8 mouse cellular contexts compared by ENCODE assay signal in genomic region chr15:100870001-100870774, GRCm38 (mm10). TPM values are rescaled to one million over a fixed set of nuclear protein-coding genes. Genes with fewer than 3 reads are reported as not detected.
A peak's percentile ranks its signal among the peaks of the same experiment; 100 is the strongest.
DNase-seq lines count a peak whose midpoint lies in the region; ATAC-seq lines count a peak whose summit lies in the region.

No protein-coding gene starts in this region.

- ATAC-seq in CD4-positive, CD25-positive, alpha-beta regulatory T cell, adult 4 months = no peak
- peak; percentile 86 for ATAC-seq in intestine, embryonic 14.5 days (replicated peaks; ENCODE audit: low FRiP score, low TSS enrichment, low read depth)
- peak; percentile 74 for ATAC-seq in midbrain, embryonic 14.5 days (ENCODE audit: low FRiP score, low TSS enrichment)
- ATAC-seq in stomach, embryonic 14.5 days (ENCODE audit: insufficient number of reproducible peaks, insufficient read depth, low FRiP score, low read depth) = peak; percentile 67; the same call in 1 of the 2 replicates

- peak overlapping the region; percentile 62 for H3K4me3 ChIP-seq in intestine, embryonic 14.5 days (ENCODE audit: low read depth, low read length)
- peak overlapping the region; percentile 81 for H3K4me3 ChIP-seq in limb, embryonic 10.5 days
- H3K4me3 ChIP-seq in midbrain, embryonic 14.5 days (replicated peaks; ENCODE audit: low read depth, low read length) = peak overlapping the region; percentile 46
- peak overlapping the region; percentile 51 for H3K4me3 ChIP-seq in stomach, embryonic 14.5 days (ENCODE audit: low read depth, low read length)

- peak; percentile 66 for DNase-seq in CD4-positive, CD25-positive, alpha-beta regulatory T cell, adult 2 months (ENCODE audit: low read depth, low spot score)
- peak; percentile 92 for DNase-seq in cerebellum, postnatal 10 days
- DNase-seq in frontal cortex, postnatal 10 days (ENCODE audit: low spot score in 2 of 2) = peak; percentile 57 to 70
- DNase-seq in intestine, embryonic 14.5 days (ENCODE audit: low spot score) = peak; percentile 83
- DNase-seq in limb, embryonic 10.5 days (ENCODE audit: low spot score) = peak; percentile 84
- peak; percentile 90 for DNase-seq in midbrain, embryonic 14.5 days

- H3K4me1 ChIP-seq in intestine, embryonic 14.5 days (replicated peaks; ENCODE audit: control insufficient read depth, insufficient read depth, low read length) = peaks cover 6% of the 10 kb centered on the region; the same call in 1 of the 2 replicates
- H3K4me1 ChIP-seq in limb, embryonic 10.5 days = peaks cover 21% of the 10 kb centered on the region
- H3K4me1 ChIP-seq in midbrain, embryonic 14.5 days (ENCODE audit: control insufficient read depth, insufficient read depth, low read length) = peaks cover 26% of the 10 kb centered on the region
- peaks cover 12% of the 10 kb centered on the region for H3K4me1 ChIP-seq in stomach, embryonic 14.5 days (ENCODE audit: control insufficient read depth, insufficient read depth, low read length)

- H3K9me3 ChIP-seq in intestine, embryonic 14.5 days (ENCODE audit: control insufficient read depth, low read length) = no peaks in the 10 kb centered on the region
- H3K9me3 ChIP-seq in limb, embryonic 10.5 days (replicated peaks) = no peaks in the 10 kb centered on the region
- no peaks in the 10 kb centered on the region for H3K9me3 ChIP-seq in midbrain, embryonic 14.5 days (ENCODE audit: control insufficient read depth, low read length)
- no peaks in the 10 kb centered on the region for H3K9me3 ChIP-seq in stomach, embryonic 14.5 days (ENCODE audit: control insufficient read depth, low read depth, low read length)

- H3K27ac ChIP-seq in intestine, embryonic 14.5 days (ENCODE audit: low read depth) = no peak overlapping the region
- H3K27ac ChIP-seq in limb, embryonic 10.5 days = no peak overlapping the region; the same call in 1 of the 2 replicates
- H3K27ac ChIP-seq in midbrain, embryonic 14.5 days (replicated peaks; ENCODE audit: low read depth, low read length) = peak overlapping the region; percentile 87
- no peak overlapping the region for H3K27ac ChIP-seq in stomach, embryonic 14.5 days (ENCODE audit: low read length)

- 2% methylated on average over 56 of the region's 66 CpGs for WGBS in intestine, embryonic 14.5 days
- 9% methylated on average over 66 of the region's 66 CpGs for whole genome bisulfite sequencing in limb, embryonic 10.5 days
- WGBS in midbrain, embryonic 14.5 days = 2% methylated on average over 57 of the region's 66 CpGs
- 3% methylated on average over 57 of the region's 66 CpGs for WGBS in stomach, embryonic 14.5 days

- H3K27me3 ChIP-seq in intestine, embryonic 14.5 days (replicated peaks; ENCODE audit: control insufficient read depth, insufficient read depth, low read length) = peaks cover 54% of the 10 kb centered on the region
- peaks cover 63% of the 10 kb centered on the region for H3K27me3 ChIP-seq in limb, embryonic 10.5 days (ENCODE audit: low read depth, poor library complexity, severe bottlenecking)
- H3K27me3 ChIP-seq in midbrain, embryonic 14.5 days (ENCODE audit: control insufficient read depth, insufficient read depth, low read length) = peaks cover 13% of the 10 kb centered on the region; the same call in 1 of the 2 replicates
- peaks cover 23% of the 10 kb centered on the region for H3K27me3 ChIP-seq in stomach, embryonic 14.5 days (ENCODE audit: control insufficient read depth, insufficient read depth, low read length)

- H3K4me2 ChIP-seq in intestine, embryonic 14.5 days (ENCODE audit: low read length) = peak overlapping the region; percentile 82
- peak overlapping the region; percentile 62 for H3K4me2 ChIP-seq in midbrain, embryonic 14.5 days (ENCODE audit: low read length)
- peak overlapping the region; percentile 70 for H3K4me2 ChIP-seq in stomach, embryonic 14.5 days (replicated peaks; ENCODE audit: low read depth, low read length)

- H3K9ac ChIP-seq in intestine, embryonic 14.5 days (ENCODE audit: low read length) = peak overlapping the region; percentile 34; the same call in 1 of the 2 replicates
- peak overlapping the region; percentile 91 for H3K9ac ChIP-seq in midbrain, embryonic 14.5 days (replicated peaks; ENCODE audit: low read length)
- H3K9ac ChIP-seq in stomach, embryonic 14.5 days (replicated peaks; ENCODE audit: low read depth, low read length) = no peak overlapping the region

- no peaks in the 10 kb centered on the region for H3K36me3 ChIP-seq in intestine, embryonic 14.5 days (ENCODE audit: control insufficient read depth, insufficient read depth, low read length)
- no peaks in the 10 kb centered on the region for H3K36me3 ChIP-seq in limb, embryonic 10.5 days
- H3K36me3 ChIP-seq in midbrain, embryonic 14.5 days (ENCODE audit: control insufficient read depth, insufficient read depth, low read length) = no peaks in the 10 kb centered on the region
- no peaks in the 10 kb centered on the region for H3K36me3 ChIP-seq in stomach, embryonic 14.5 days (ENCODE audit: control insufficient read depth, insufficient read depth, low read length)

RNA-seq across cellular contexts. Expression of gene Scn8a, which starts 0.5 kb away (rescaled TPM):
- polyA plus RNA-seq in CD4-positive, CD25-positive, alpha-beta regulatory T cell, adult 4 months (2017; shearing (Covaris generic)) = under 1 TPM; 0.29 to 0.32 TPM
- 4.0 and 5.5 TPM in 2 replicates for polyA plus RNA-seq in intestine, embryonic 14.5 days (2014; fragmentation: Nextera tagmentation; extraction: Ambion mirVana)
- polyA plus RNA-seq in limb, embryonic 10.5 days (2016; fragmentation: Nextera tagmentation; extraction: Ambion mirVana) = 3.9 and 4.3 TPM in 2 replicates
- 19.0 and 21.1 TPM in 2 replicates for polyA plus RNA-seq in midbrain, embryonic 14.5 days (2014; fragmentation: Nextera tagmentation; extraction: Ambion mirVana)
- 3.6 and 5.7 TPM in 2 replicates for polyA plus RNA-seq in stomach, embryonic 14.5 days (2014; fragmentation: Nextera tagmentation; extraction: Ambion mirVana)
